16 mouse cellular contexts compared by ENCODE assay signal in genomic region chr4:139650907-139651306, GRCm38 (mm10). TPM values are rescaled to one million over a fixed set of nuclear protein-coding genes. Genes with fewer than 3 reads are reported as not detected.
DNase-seq lines count a peak whose midpoint lies in the region; ATAC-seq and TF ChIP-seq lines count a peak whose summit lies in the region.
"Had no signal": no experiment of that assay in that cellular context is flagged by ENCODE, and none has a peak within 500 bp of the region (broad histone marks: within the 10 kb centered on the region; RNA-seq: fewer than 3 reads in every experiment).

No protein-coding gene starts in this region.

- 29% methylated on average over 11 of the region's 11 CpGs for WGBS in kidney, postnatal 0 days
- WGBS in neural tube, embryonic 13.5 days = 38% methylated on average over 11 of the region's 11 CpGs
- 40% methylated on average over 11 of the region's 11 CpGs for WGBS in neural tube, embryonic 15.5 days
- WGBS in small intestine, adult 2 months = 28% methylated on average over 11 of the region's 11 CpGs
- WGBS in embryonic facial prominence, embryonic 10.5 days = 74% methylated on average over 11 of the region's 11 CpGs

- no peak overlapping the region for H3K4me3 ChIP-seq in kidney, postnatal 0 days (replicated peaks; ENCODE audit: low read depth, low read length)
- H3K4me3 ChIP-seq in neural tube, embryonic 13.5 days = no peak overlapping the region
- H3K4me3 ChIP-seq in neural tube, embryonic 15.5 days (replicated peaks) = no peak overlapping the region
- H3K4me3 ChIP-seq in small intestine, adult 2 months (ENCODE audit: low read depth, low read length) = no peak overlapping the region
- no peak overlapping the region for H3K4me3 ChIP-seq in embryonic facial prominence, embryonic 10.5 days
- H3K4me3 ChIP-seq: erythroblast, embryonic 14.5 days; limb, embryonic 12.5 days had no signal

- H3K9me3 ChIP-seq in kidney, postnatal 0 days (replicated peaks; ENCODE audit: low read length) = no peaks in the 10 kb centered on the region
- no peaks in the 10 kb centered on the region for H3K9me3 ChIP-seq in neural tube, embryonic 13.5 days
- no peaks in the 10 kb centered on the region for H3K9me3 ChIP-seq in neural tube, embryonic 15.5 days (replicated peaks)
- H3K9me3 ChIP-seq in embryonic facial prominence, embryonic 10.5 days = no peaks in the 10 kb centered on the region
- H3K9me3 ChIP-seq: limb, embryonic 12.5 days had no signal

- H3K4me1 ChIP-seq in kidney, postnatal 0 days (replicated peaks; ENCODE audit: insufficient read depth, low read length) = no peaks in the 10 kb centered on the region; the same call in 1 of the 2 replicates
- peaks cover 9% of the 10 kb centered on the region; the same call in 1 of the 2 replicates for H3K4me1 ChIP-seq in neural tube, embryonic 13.5 days (replicated peaks)
- no peaks in the 10 kb centered on the region for H3K4me1 ChIP-seq in neural tube, embryonic 15.5 days
- H3K4me1 ChIP-seq in small intestine, adult 2 months (ENCODE audit: control insufficient read depth, insufficient read depth, insufficient read length, low read length) = peaks cover 20% of the 10 kb centered on the region
- no peaks in the 10 kb centered on the region for H3K4me1 ChIP-seq in embryonic facial prominence, embryonic 10.5 days
- H3K4me1 ChIP-seq: limb, embryonic 12.5 days had no signal

- no peaks in the 10 kb centered on the region for H3K27me3 ChIP-seq in kidney, postnatal 0 days (ENCODE audit: insufficient read depth, low read length)
- no peaks in the 10 kb centered on the region for H3K27me3 ChIP-seq in neural tube, embryonic 13.5 days
- no peaks in the 10 kb centered on the region for H3K27me3 ChIP-seq in neural tube, embryonic 15.5 days (replicated peaks)
- 0 out of 2 replicates have a peak, but pooled peaks cover 6% of the 10 kb centered on the region for H3K27me3 ChIP-seq in small intestine, adult 2 months (ENCODE audit: control insufficient read depth, insufficient read depth, low read length)
- H3K27me3 ChIP-seq in embryonic facial prominence, embryonic 10.5 days (replicated peaks; ENCODE audit: low read depth, poor library complexity, severe bottlenecking) = 0 out of 2 replicates have a peak, but pooled peaks cover 3% of the 10 kb centered on the region
- H3K27me3 ChIP-seq: Patski had no signal

- ATAC-seq in kidney, postnatal 0 days (replicated peaks; ENCODE audit: low FRiP score, low read depth) = no peak
- no peak for ATAC-seq in neural tube, embryonic 13.5 days (ENCODE audit: low read depth)
- ATAC-seq in neural tube, embryonic 15.5 days (ENCODE audit: low FRiP score) = no peak
- ATAC-seq: forebrain, postnatal 0 days; Patski had no signal

- no peak overlapping the region for H3K4me2 ChIP-seq in kidney, postnatal 0 days (ENCODE audit: low read length)
- H3K4me2 ChIP-seq in neural tube, embryonic 13.5 days = no peak overlapping the region
- H3K4me2 ChIP-seq in neural tube, embryonic 15.5 days = no peak overlapping the region
- H3K4me2 ChIP-seq: limb, embryonic 12.5 days; midbrain, embryonic 11.5 days had no signal

- DNase-seq in cerebellum, adult 18-20 months = peak; percentile 42 to 53
- DNase-seq in cerebellum, adult 8-10 months = no peak
- DNase-seq in kidney, postnatal 0 days (ENCODE audit: low spot score) = peak; percentile 24
- no peak for DNase-seq in kidney, postnatal 36 days
- no peak for DNase-seq in embryonic facial prominence, embryonic 10.5 days (ENCODE audit: low spot score)
- DNase-seq: forebrain, postnatal 0 days; gastrocnemius, postnatal 10 days; kidney, adult 8-10 months; lung, adult 18-20 months had no signal

- no peak overlapping the region for H3K9ac ChIP-seq in kidney, postnatal 0 days (ENCODE audit: low read depth, low read length)
- H3K9ac ChIP-seq in neural tube, embryonic 13.5 days = 0 out of 2 replicates have a peak overlapping the region, but pooled peaks have one; percentile 12
- no peak overlapping the region for H3K9ac ChIP-seq in neural tube, embryonic 15.5 days (replicated peaks)
- H3K9ac ChIP-seq: forebrain, postnatal 0 days; limb, embryonic 12.5 days had no signal

- peaks cover 22% of the 10 kb centered on the region for H3K36me3 ChIP-seq in kidney, postnatal 0 days (ENCODE audit: insufficient read depth, low read length)
- H3K36me3 ChIP-seq in neural tube, embryonic 13.5 days = peaks cover 18% of the 10 kb centered on the region
- peaks cover 21% of the 10 kb centered on the region for H3K36me3 ChIP-seq in neural tube, embryonic 15.5 days
- peaks cover 14% of the 10 kb centered on the region for H3K36me3 ChIP-seq in small intestine, adult 2 months (ENCODE audit: control insufficient read depth, insufficient read depth, low read length)
- H3K36me3 ChIP-seq in embryonic facial prominence, embryonic 10.5 days (replicated peaks) = peaks cover 23% of the 10 kb centered on the region

- no peak overlapping the region for H3K27ac ChIP-seq in kidney, postnatal 0 days
- no peak overlapping the region for H3K27ac ChIP-seq in neural tube, embryonic 13.5 days (replicated peaks)
- no peak overlapping the region for H3K27ac ChIP-seq in neural tube, embryonic 15.5 days (replicated peaks)
- H3K27ac ChIP-seq in small intestine, adult 2 months (ENCODE audit: insufficient read depth, low read depth, low read length) = peak overlapping the region; percentile 85
- H3K27ac ChIP-seq in embryonic facial prominence, embryonic 10.5 days (replicated peaks) = no peak overlapping the region
- H3K27ac ChIP-seq: limb, embryonic 12.5 days had no signal

- no peak for TF ChIP-seq CTCF in kidney, postnatal 0 days (IDR thresholded peaks at IDR 0.05; ENCODE audit: low read depth)
- TF ChIP-seq CTCF in small intestine, adult 2 months (IDR thresholded peaks at IDR 0.05; ENCODE audit: extremely low read depth, insufficient read length, insufficient replicate concordance, low read depth, low read length) = no peak

- no peak for TF ChIP-seq POLR2A in small intestine, adult 2 months (IDR thresholded peaks at IDR 0.05; ENCODE audit: low read depth, low read length)

RNA-seq across cellular contexts. Expression of gene Tas1r2, which starts 2.4 kb away (rescaled TPM):
- not detected in 2 replicates for polyA plus RNA-seq in kidney, postnatal 0 days (2015; fragmentation: Nextera tagmentation; extraction: Ambion mirVana)
- not detected in 2 replicates for polyA plus RNA-seq in neural tube, embryonic 13.5 days (2015; fragmentation: Nextera tagmentation; extraction: Ambion mirVana)
- not detected in 2 replicates for polyA plus RNA-seq in neural tube, embryonic 15.5 days (2015; fragmentation: Nextera tagmentation; extraction: Ambion mirVana)
- 0.10 and 0.41 TPM in 2 replicates for polyA plus RNA-seq in small intestine, adult 2 months (2012; rRNA removed)
- polyA plus RNA-seq in embryonic facial prominence, embryonic 10.5 days (2016; fragmentation: Nextera tagmentation; extraction: Ambion mirVana) = not detected in 2 replicates
- polyA plus RNA-seq: erythroblast, embryonic 14.5 days; forebrain, postnatal 0 days; limb, embryonic 12.5 days; midbrain, embryonic 11.5 days had no signal

RNA-seq across cellular contexts. Expression of gene Aldh4a1, which starts 28.2 kb away (rescaled TPM):
- 91.0 and 106 TPM in 2 replicates for polyA plus RNA-seq in kidney, postnatal 0 days (2015; fragmentation: Nextera tagmentation; extraction: Ambion mirVana)
- 23.6 and 24.5 TPM in 2 replicates for polyA plus RNA-seq in neural tube, embryonic 13.5 days (2015; fragmentation: Nextera tagmentation; extraction: Ambion mirVana)
- polyA plus RNA-seq in neural tube, embryonic 15.5 days (2015; fragmentation: Nextera tagmentation; extraction: Ambion mirVana) = 29.5 and 34.9 TPM in 2 replicates
- polyA plus RNA-seq in small intestine, adult 2 months (2012; rRNA removed) = 48.3 and 110 TPM in 2 replicates
- polyA plus RNA-seq in embryonic facial prominence, embryonic 10.5 days (2016; fragmentation: Nextera tagmentation; extraction: Ambion mirVana) = 24.4 and 25.1 TPM in 2 replicates

RNA-seq across cellular contexts. Expression of gene Gm21969, which starts 47.9 kb away (rescaled TPM):
- 0.04 TPM in 1 of 2 replicates, not detected in the other for polyA plus RNA-seq in kidney, postnatal 0 days (2015; fragmentation: Nextera tagmentation; extraction: Ambion mirVana)
- not detected in 2 replicates for polyA plus RNA-seq in neural tube, embryonic 13.5 days (2015; fragmentation: Nextera tagmentation; extraction: Ambion mirVana)
- not detected in 2 replicates for polyA plus RNA-seq in neural tube, embryonic 15.5 days (2015; fragmentation: Nextera tagmentation; extraction: Ambion mirVana)
- not detected in 2 replicates for polyA plus RNA-seq in small intestine, adult 2 months (2012; rRNA removed)
- polyA plus RNA-seq in embryonic facial prominence, embryonic 10.5 days (2016; fragmentation: Nextera tagmentation; extraction: Ambion mirVana) = not detected in 2 replicates
- polyA plus RNA-seq: forebrain, postnatal 0 days; limb, embryonic 12.5 days; midbrain, embryonic 11.5 days; Patski had no signal

Comparison
In these comparisons a context has a peak if more than half of its experiments do, and no peak if none do; other contexts are left out.
1. DNase-seq: peak in cerebellum, adult 18-20 months (2 of 2) and kidney, postnatal 0 days (single experiment); none in cerebellum, adult 8-10 months (single experiment), kidney, postnatal 36 days (0 of 2) and embryonic facial prominence, embryonic 10.5 days (single experiment).